Mouse (Mus musculus): ENCODE results near the gene Cd83. TPM values are rescaled to one million over a fixed set of nuclear protein-coding genes. Genes with fewer than 3 reads are reported as not detected.

Cd83 gene
- polyA plus RNA-seq, 2 experiments = 12.1 to 22.6 TPM

- ATAC-seq (ENCODE audit: low FRiP score, low read depth) (no peak), DNase-seq (ENCODE audit: low spot score) (no peak)
- no peak for TF ChIP-seq POLR2A (IDR thresholded peaks at IDR 0.05; ENCODE audit: borderline replicate concordance, extremely low read depth, insufficient read depth, insufficient read length)
- Histone ChIP-seq H3K4me1 (ENCODE audit: control insufficient read depth, insufficient read depth, low read length) (peaks cover 10% of the 10 kb centered on the region), H3K9me3 (ENCODE audit: control insufficient read depth, low read length) (no peaks in the 10 kb centered on the region), H3K4me3 (replicated peaks; ENCODE audit: low read length) (no peak overlapping the region), H3K27me3 (ENCODE audit: control insufficient read depth, insufficient read depth, low read length) (0 out of 2 replicates have a peak, but pooled peaks cover under 1% of the 10 kb centered on the region), H3K36me3 (ENCODE audit: control insufficient read depth, insufficient read depth, low read length) (no peaks in the 10 kb centered on the region), H3K27ac (replicated peaks; ENCODE audit: low read depth, low read length) (no peak overlapping the region), H3K4me2 (replicated peaks; ENCODE audit: low read depth, low read length, severe bottlenecking) (no peak overlapping the region), H3K9ac (ENCODE audit: low read depth, low read length, severe bottlenecking) (no peak overlapping the region)
- 88% methylated on average over 8 of the region's 8 CpGs for WGBS
Measured at GRCm38 (mm10) chr13:43780071-43780470, 4.5 kb upstream of the Cd83 start.

- Histone ChIP-seq H3K4me2 (replicated peaks; ENCODE audit: low read depth, low read length, severe bottlenecking) (peak overlapping the region; percentile 96), H3K27ac (replicated peaks; ENCODE audit: low read depth, low read length) (peak overlapping the region; percentile 43; the same call in 1 of the 2 replicates), H3K4me1 (ENCODE audit: control insufficient read depth, insufficient read depth, low read length) (peaks cover 29% of the 10 kb centered on the region), H3K27me3 (ENCODE audit: control insufficient read depth, insufficient read depth, low read length) (peaks cover 4% of the 10 kb centered on the region; the same call in 1 of the 2 replicates), H3K9me3 (ENCODE audit: control insufficient read depth, low read length) (no peaks in the 10 kb centered on the region), H3K36me3 (ENCODE audit: control insufficient read depth, insufficient read depth, low read length) (no peaks in the 10 kb centered on the region), H3K4me3 (replicated peaks; ENCODE audit: low read length) (peak overlapping the region; percentile 58), H3K9ac (ENCODE audit: low read depth, low read length, severe bottlenecking) (peak overlapping the region; percentile 75)
- 31% methylated on average over 8 of the region's 8 CpGs for WGBS
- ATAC-seq (ENCODE audit: low FRiP score, low read depth) = peak; percentile 19; the same call in 1 of the 2 replicates
- DNase-seq (ENCODE audit: low spot score) = no peak
- TF ChIP-seq POLR2A (IDR thresholded peaks at IDR 0.05; ENCODE audit: borderline replicate concordance, extremely low read depth, insufficient read depth, insufficient read length) = no peak
Measured at GRCm38 (mm10) chr13:43785712-43786072, 1.1 kb downstream of the Cd83 start.

GRCm38 (mm10) chr13:43786171-43786795 is 1.7 kb downstream of the Cd83 start:
- no peak overlapping the region for H3K9ac ChIP-seq (ENCODE audit: low read depth, low read length, severe bottlenecking)

GRCm38 (mm10) chr13:43787262-43787661 is 2.7 kb downstream of the Cd83 start:
- 32% methylated on average over 2 of the region's 2 CpGs for WGBS
- ATAC-seq (ENCODE audit: low FRiP score, low read depth) (no peak), DNase-seq (ENCODE audit: low spot score) (no peak)
- Histone ChIP-seq H3K9me3 (ENCODE audit: control insufficient read depth, low read length) (no peaks in the 10 kb centered on the region), H3K4me1 (ENCODE audit: control insufficient read depth, insufficient read depth, low read length) (peaks cover 36% of the 10 kb centered on the region), H3K4me2 (replicated peaks; ENCODE audit: low read depth, low read length, severe bottlenecking) (peak overlapping the region; percentile 96; the same call in 1 of the 2 replicates), H3K27ac (replicated peaks; ENCODE audit: low read depth, low read length) (no peak overlapping the region), H3K9ac (ENCODE audit: low read depth, low read length, severe bottlenecking) (no peak overlapping the region), H3K27me3 (ENCODE audit: control insufficient read depth, insufficient read depth, low read length) (peaks cover 4% of the 10 kb centered on the region; the same call in 1 of the 2 replicates), H3K4me3 (replicated peaks; ENCODE audit: low read length) (no peak overlapping the region), H3K36me3 (ENCODE audit: control insufficient read depth, insufficient read depth, low read length) (no peaks in the 10 kb centered on the region)
- no peak for TF ChIP-seq POLR2A (IDR thresholded peaks at IDR 0.05; ENCODE audit: borderline replicate concordance, extremely low read depth, insufficient read depth, insufficient read length)

More at GRCm38 (mm10) chr13:43786171-43786795, 1.7 kb downstream of the Cd83 start:
- H3K4me2 ChIP-seq (replicated peaks; ENCODE audit: low read depth, low read length, severe bottlenecking) = peak overlapping the region; percentile 96
- no peak for DNase-seq (ENCODE audit: low spot score)
- peak overlapping the region; percentile 43; the same call in 1 of the 2 replicates for H3K27ac ChIP-seq (replicated peaks; ENCODE audit: low read depth, low read length)
- H3K4me3 ChIP-seq (replicated peaks; ENCODE audit: low read length) = peak overlapping the region; percentile 58
- ATAC-seq (ENCODE audit: low FRiP score, low read depth) = peak; percentile 13; the same call in 1 of the 2 replicates
- H3K36me3 ChIP-seq (ENCODE audit: control insufficient read depth, insufficient read depth, low read length) = no peaks in the 10 kb centered on the region
- no peaks in the 10 kb centered on the region for H3K9me3 ChIP-seq (ENCODE audit: control insufficient read depth, low read length)
- no peak for TF ChIP-seq POLR2A (IDR thresholded peaks at IDR 0.05; ENCODE audit: borderline replicate concordance, extremely low read depth, insufficient read depth, insufficient read length)
- peaks cover 30% of the 10 kb centered on the region for H3K4me1 ChIP-seq (ENCODE audit: control insufficient read depth, insufficient read depth, low read length)
- H3K27me3 ChIP-seq (ENCODE audit: control insufficient read depth, insufficient read depth, low read length) = peaks cover 4% of the 10 kb centered on the region; the same call in 1 of the 2 replicates
- whole genome bisulfite sequencing = 19% methylated on average over 12 of the region's 12 CpGs

DNA sequence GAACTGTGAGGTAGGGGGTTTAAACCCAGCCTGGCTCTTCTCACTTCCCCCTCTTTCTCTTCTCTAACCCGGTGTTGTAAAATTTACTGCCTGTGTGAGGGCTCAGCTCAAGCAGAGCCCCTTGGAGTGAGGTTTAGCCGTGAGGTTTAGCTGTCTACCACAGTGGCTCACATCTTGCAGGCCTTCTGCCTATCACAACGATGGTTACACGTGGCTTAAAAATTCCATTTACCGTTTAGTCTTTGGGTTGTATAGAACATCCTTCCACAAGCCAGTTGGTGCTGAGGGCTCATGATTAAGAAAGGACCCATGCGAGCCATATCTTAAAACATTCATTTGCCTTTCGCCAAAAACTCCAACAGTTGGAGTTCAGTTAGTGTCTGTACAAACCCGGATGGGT is 3.5 kb downstream of the Cd83 start:
- peaks cover 4% of the 10 kb centered on the region; the same call in 1 of the 2 replicates for H3K27me3 ChIP-seq (ENCODE audit: control insufficient read depth, insufficient read depth, low read length)

More for the DNA sequence above, 3.5 kb downstream of the Cd83 start:
- ATAC-seq (ENCODE audit: low FRiP score, low read depth) (no peak), DNase-seq (ENCODE audit: low spot score) (no peak)
- TF ChIP-seq POLR2A (IDR thresholded peaks at IDR 0.05; ENCODE audit: borderline replicate concordance, extremely low read depth, insufficient read depth, insufficient read length) = no peak
- 49% methylated on average over 8 of the region's 8 CpGs for WGBS
- peaks cover 38% of the 10 kb centered on the region for H3K4me1 ChIP-seq (ENCODE audit: control insufficient read depth, insufficient read depth, low read length)
- H3K4me3 ChIP-seq (replicated peaks; ENCODE audit: low read length) = no peak overlapping the region
- H3K9me3 ChIP-seq (ENCODE audit: control insufficient read depth, low read length) = no peaks in the 10 kb centered on the region
- no peak overlapping the region for H3K27ac ChIP-seq (replicated peaks; ENCODE audit: low read depth, low read length)
- no peaks in the 10 kb centered on the region for H3K36me3 ChIP-seq (ENCODE audit: control insufficient read depth, insufficient read depth, low read length)
- no peak overlapping the region for H3K4me2 ChIP-seq (replicated peaks; ENCODE audit: low read depth, low read length, severe bottlenecking)
- no peak overlapping the region for H3K9ac ChIP-seq (ENCODE audit: low read depth, low read length, severe bottlenecking)

Data from limb, embryonic 14.5 days (tissue).